Mouse (Mus musculus) forebrain, embryonic 15.5 days (tissue): Measurements from ENCODE around the gene Adgrl2. TPM values are rescaled to one million over a fixed set of nuclear protein-coding genes. Genes with fewer than 3 reads are reported as not detected.

Experiments used
- ATAC-seq: fragments of 200-750 bp; cut with Nextera tagmentation; replicated peaks from 2 replicates; pipeline ENCODE4 v1.8.0; 2017; ENCODE audit warnings: mild to moderate bottlenecking, moderate TSS enrichment, moderate library complexity
- H3K27ac ChIP-seq: fragments of 300-500 bp; sonication (generic); replicated peaks from 2 replicates; pipeline ENCODE4 v1.5.1; 2015; ENCODE audit warnings: mild to moderate bottlenecking, inconsistent platforms
- H3K27me3 ChIP-seq: fragments of 300-500 bp; sonication (generic); 2 replicates; pipeline ENCODE4 v1.6.1; 2015; ENCODE audit warnings: inconsistent platforms
- H3K36me3 ChIP-seq: fragments of 300-500 bp; sonication (generic); 2 replicates; pipeline ENCODE4 v1.6.1; 2015; ENCODE audit warnings: mild to moderate bottlenecking, inconsistent platforms
- H3K4me1 ChIP-seq: fragments of 300-500 bp; sonication (generic); 2 replicates; pipeline ENCODE4 v1.6.1; 2015; ENCODE audit warnings: inconsistent platforms
- H3K4me2 ChIP-seq: fragments of 300-500 bp; sonication (generic); replicated peaks from 2 replicates; pipeline ENCODE4 v1.6.1; 2015; ENCODE audit warnings: mild to moderate bottlenecking, inconsistent platforms
- H3K4me3 ChIP-seq: fragments of 300-500 bp; sonication (generic); 2 replicates; pipeline ENCODE4 v1.5.1; 2015; ENCODE audit warnings: mild to moderate bottlenecking, inconsistent platforms
- H3K9ac ChIP-seq: fragments of 300-500 bp; sonication (generic); replicated peaks from 2 replicates; pipeline ENCODE4 v1.6.1; 2015; ENCODE audit warnings: mild to moderate bottlenecking, inconsistent platforms
- H3K9me3 ChIP-seq: fragments of 300-500 bp; sonication (generic); 2 replicates; pipeline ENCODE4 v1.6.1; 2016; ENCODE audit warnings: inconsistent platforms
- WGBS: fragments of 180-500 bp; shearing (Covaris S2); methylation state at CpG from one replicate; pipeline ENCODE4 v1.1.7; 2015; ENCODE audit warnings: mixed read lengths; 5-methylcytosine and 5-hydroxymethylcytosine counted together
- polyA plus RNA-seq: library from polyadenylated mRNA; unstranded; fragments of >200 nt; fragmentation: Nextera tagmentation; extraction: Ambion mirVana; gene quantifications from 2 replicates; pipeline ENCODE4 v1.2.1, GENCODE M21; 2015

Gene Adgrl2
- polyA plus RNA-seq, 1 experiment from 2014 or later = 119 TPM

GRCm38 (mm10) chr3:148964991-148965605, 25.3 kb downstream of the Adgrl2 start:
- Histone ChIP-seq H3K9ac (no peak overlapping the region; the same call in 1 of the 2 replicates), H3K9me3 (no peaks in the 10 kb centered on the region), H3K4me1 (peaks cover 37% of the 10 kb centered on the region), H3K36me3 (no peaks in the 10 kb centered on the region), H3K27me3 (no peaks in the 10 kb centered on the region), H3K4me2 (no peak overlapping the region), H3K27ac (no peak overlapping the region), H3K4me3 (no peak overlapping the region)
- ATAC-seq = no peak
- WGBS = 42% methylated on average over 13 of the region's 13 CpGs

- 95% methylated on average over 5 of the region's 5 CpGs for WGBS
- Histone ChIP-seq H3K27ac (no peak overlapping the region), H3K36me3 (no peaks in the 10 kb centered on the region), H3K4me3 (no peak overlapping the region), H3K4me2 (no peak overlapping the region), H3K27me3 (no peaks in the 10 kb centered on the region), H3K9me3 (no peaks in the 10 kb centered on the region), H3K9ac (no peak overlapping the region), H3K4me1 (peaks cover 53% of the 10 kb centered on the region)
- no peak for ATAC-seq
These were observed 26.8 kb downstream of the Adgrl2 start for GRCm38 (mm10) chr3:148963381-148964044.

- 41% methylated on average over 5 of the region's 5 CpGs for WGBS
- no peak for ATAC-seq
- H3K9ac ChIP-seq = no peak overlapping the region
- no peaks in the 10 kb centered on the region for H3K36me3 ChIP-seq
- H3K4me3 ChIP-seq = no peak overlapping the region
- H3K9me3 ChIP-seq = no peaks in the 10 kb centered on the region
- H3K27ac ChIP-seq = 0 out of 2 replicates have a peak overlapping the region, but pooled peaks have one; percentile 19
- H3K4me1 ChIP-seq = peaks cover 66% of the 10 kb centered on the region
- no peak overlapping the region for H3K4me2 ChIP-seq
- no peaks in the 10 kb centered on the region for H3K27me3 ChIP-seq
These were observed 28.7 kb downstream of the Adgrl2 start for GRCm38 (mm10) chr3:148961611-148962010.

- Histone ChIP-seq H3K27ac (no peak overlapping the region), H3K9ac (no peak overlapping the region), H3K4me3 (no peak overlapping the region), H3K27me3 (no peaks in the 10 kb centered on the region), H3K36me3 (no peaks in the 10 kb centered on the region), H3K4me2 (no peak overlapping the region), H3K9me3 (no peaks in the 10 kb centered on the region), H3K4me1 (peaks cover 65% of the 10 kb centered on the region)
- no peak for ATAC-seq
- WGBS = 79% methylated on average over 9 of the region's 9 CpGs
These were observed 29.5 kb downstream of the Adgrl2 start for GRCm38 (mm10) chr3:148960751-148961289.

GRCm38 (mm10) chr3:148960215-148960614, 30.1 kb downstream of the Adgrl2 start:
- H3K27ac ChIP-seq = no peak overlapping the region
- H3K4me2 ChIP-seq = no peak overlapping the region
- no peaks in the 10 kb centered on the region for H3K9me3 ChIP-seq
- no peak overlapping the region for H3K4me3 ChIP-seq
- 78% methylated on average over 10 of the region's 10 CpGs for WGBS
- ATAC-seq = 0 out of 2 replicates have a peak, but pooled peaks have one; percentile 14
- H3K9ac ChIP-seq = no peak overlapping the region
- no peaks in the 10 kb centered on the region for H3K27me3 ChIP-seq
- peaks cover 63% of the 10 kb centered on the region for H3K4me1 ChIP-seq
- H3K36me3 ChIP-seq = no peaks in the 10 kb centered on the region

- Histone ChIP-seq H3K27ac (no peak overlapping the region), H3K4me3 (peak overlapping the region; percentile 28), H3K27me3 (no peaks in the 10 kb centered on the region), H3K4me2 (peak overlapping the region; percentile 49), H3K9me3 (no peaks in the 10 kb centered on the region), H3K36me3 (no peaks in the 10 kb centered on the region), H3K4me1 (peaks cover 57% of the 10 kb centered on the region), H3K9ac (peak overlapping the region; percentile 18; the same call in 1 of the 2 replicates)
- ATAC-seq = 0 out of 2 replicates have a peak, but pooled peaks have one; percentile 9
- WGBS = 12% methylated on average over 15 of the region's 15 CpGs
These were observed 30.9 kb downstream of the Adgrl2 start for GRCm38 (mm10) chr3:148959327-148960025.

GRCm38 (mm10) chr3:148958714-148959113, 31.6 kb downstream of the Adgrl2 start:
- Histone ChIP-seq H3K4me1 (peaks cover 57% of the 10 kb centered on the region), H3K4me3 (no peak overlapping the region), H3K4me2 (peak overlapping the region; percentile 49; the same call in 1 of the 2 replicates), H3K36me3 (no peaks in the 10 kb centered on the region), H3K27ac (no peak overlapping the region), H3K9me3 (no peaks in the 10 kb centered on the region), H3K27me3 (no peaks in the 10 kb centered on the region), H3K9ac (peak overlapping the region; percentile 18; the same call in 1 of the 2 replicates)
- no peak for ATAC-seq
- 63% methylated on average over 5 of the region's 5 CpGs for WGBS

GRCm38 (mm10) chr3:148958185-148958584, 32.2 kb downstream of the Adgrl2 start:
- no peak overlapping the region for H3K9ac ChIP-seq
- H3K4me1 ChIP-seq = peaks cover 57% of the 10 kb centered on the region
- H3K27me3 ChIP-seq = no peaks in the 10 kb centered on the region
- ATAC-seq = no peak
- H3K27ac ChIP-seq = no peak overlapping the region
- no peak overlapping the region for H3K4me3 ChIP-seq
- H3K36me3 ChIP-seq = no peaks in the 10 kb centered on the region
- WGBS = 41% methylated on average over 9 of the region's 9 CpGs
- no peak overlapping the region for H3K4me2 ChIP-seq
- H3K9me3 ChIP-seq = no peaks in the 10 kb centered on the region

GRCm38 (mm10) chr3:148956887-148957286, 33.5 kb downstream of the Adgrl2 start:
- peak; percentile 48 for ATAC-seq
- Histone ChIP-seq H3K9me3 (no peaks in the 10 kb centered on the region), H3K36me3 (no peaks in the 10 kb centered on the region), H3K27me3 (no peaks in the 10 kb centered on the region), H3K4me2 (no peak overlapping the region), H3K4me3 (no peak overlapping the region), H3K4me1 (peaks cover 54% of the 10 kb centered on the region), H3K9ac (no peak overlapping the region), H3K27ac (peak overlapping the region; percentile 23; the same call in 1 of the 2 replicates)
- WGBS = 30% methylated on average over 7 of the region's 7 CpGs

GRCm38 (mm10) chr3:148949796-148950195, 40.6 kb downstream of the Adgrl2 start:
- peaks cover 40% of the 10 kb centered on the region for H3K4me1 ChIP-seq
- no peaks in the 10 kb centered on the region for H3K9me3 ChIP-seq
- H3K27ac ChIP-seq = peak overlapping the region; percentile 59
- no peaks in the 10 kb centered on the region for H3K36me3 ChIP-seq
- WGBS = 37% methylated on average over 8 of the region's 8 CpGs
- no peaks in the 10 kb centered on the region for H3K27me3 ChIP-seq
- no peak overlapping the region; the same call in 1 of the 2 replicates for H3K4me2 ChIP-seq
- H3K4me3 ChIP-seq = no peak overlapping the region
- H3K9ac ChIP-seq = no peak overlapping the region
- ATAC-seq = peak; percentile 39; the same call in 1 of the 2 replicates

GRCm38 (mm10) chr3:148947805-148948405, 42.5 kb downstream of the Adgrl2 start:
- Histone ChIP-seq H3K27me3 (no peaks in the 10 kb centered on the region), H3K36me3 (no peaks in the 10 kb centered on the region), H3K9me3 (no peaks in the 10 kb centered on the region), H3K4me2 (no peak overlapping the region; the same call in 1 of the 2 replicates), H3K4me1 (peaks cover 55% of the 10 kb centered on the region), H3K4me3 (no peak overlapping the region), H3K9ac (0 out of 2 replicates have a peak overlapping the region, but pooled peaks have one; percentile 13), H3K27ac (peak overlapping the region; percentile 68)
- ATAC-seq = no peak
- WGBS = 35% methylated on average over 9 of the region's 9 CpGs
